Mouse (Mus musculus): ENCODE measurements around the gene Lrrc56.

DNA sequence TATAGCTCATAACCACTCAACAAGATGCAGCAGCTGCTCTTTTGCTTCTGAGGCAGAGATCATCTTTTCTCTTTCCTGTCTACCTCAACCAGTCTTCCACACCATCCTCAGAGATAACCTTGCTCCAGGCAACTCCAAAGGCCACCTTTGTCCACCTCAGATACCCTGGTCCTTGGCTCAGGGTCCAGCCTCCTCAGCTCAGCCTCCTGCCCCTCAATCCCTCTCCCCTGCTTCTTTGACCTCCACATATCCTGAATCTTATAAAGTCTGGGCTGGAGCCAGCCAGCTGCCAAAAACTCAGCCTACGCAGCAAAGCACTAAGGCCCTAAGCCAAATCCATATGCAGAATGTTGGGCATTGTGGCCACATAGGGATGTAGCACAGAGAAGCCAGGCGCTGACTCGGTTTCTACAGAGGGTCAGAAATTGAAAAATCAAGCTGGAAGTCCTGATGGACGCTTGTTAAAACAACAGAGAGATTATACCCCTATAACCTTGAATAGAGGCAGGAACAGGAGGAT lies 28.8 kb downstream of the Lrrc56 start:
- no peak for TF ChIP-seq CTCF (IDR thresholded peaks at IDR 0.05; ENCODE audit: low read depth, low read length)
- TF ChIP-seq GATA2 (IDR thresholded peaks at IDR 0.05; ENCODE audit: borderline replicate concordance, low read depth, low read length) = no peak
- TF ChIP-seq GATA1 (IDR thresholded peaks at IDR 0.05; ENCODE audit: borderline replicate concordance, low read length) = no peak
- TF ChIP-seq TAL1 (conservative IDR thresholded peaks at IDR 0.05; ENCODE audit: low read depth, low read length) = no peak
